In the genomic region with DNA sequence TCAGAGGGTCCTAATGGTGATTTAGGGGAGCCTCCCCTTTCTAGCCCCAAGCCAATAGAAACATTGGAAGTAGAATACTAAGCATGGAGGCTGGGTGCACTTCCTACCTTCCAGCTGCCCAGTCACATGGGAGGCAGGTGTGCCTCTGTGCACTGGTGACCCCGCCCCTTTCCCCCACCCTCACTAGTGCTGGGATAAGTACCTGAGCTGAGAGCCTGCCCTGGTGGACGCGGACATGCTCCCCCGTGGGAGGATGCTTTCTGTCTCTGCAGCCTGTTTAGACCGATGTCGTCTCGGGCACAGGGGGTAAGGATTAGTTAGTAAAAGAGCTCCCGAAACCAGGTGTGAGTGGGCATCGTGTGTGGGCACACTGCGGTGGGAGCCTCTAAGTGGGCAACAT, we compare ENCODE assay signal across 14 mouse cellular contexts. TPM values are rescaled to one million over a fixed set of nuclear protein-coding genes. Genes with fewer than 3 reads are reported as not detected.
DNase-seq lines count a peak whose midpoint lies in the region; ATAC-seq lines count a peak whose summit lies in the region.
"Had no signal": no experiment of that assay in that cellular context is flagged by ENCODE, and none has a peak within 500 bp of the region (broad histone marks: within the 10 kb centered on the region; RNA-seq: fewer than 3 reads in every experiment).

No protein-coding gene starts in this region.

- H3K27ac ChIP-seq in heart, embryonic 11.5 days (ENCODE audit: low read depth, low read length): peak overlapping the region; percentile 88
- H3K27ac ChIP-seq in embryonic facial prominence, embryonic 13.5 days: no peak overlapping the region
- H3K27ac ChIP-seq: liver, embryonic 14.5 days had no signal

- peak overlapping the region; percentile 99 for H3K4me2 ChIP-seq in heart, embryonic 11.5 days
- H3K4me2 ChIP-seq in embryonic facial prominence, embryonic 13.5 days: peak overlapping the region; percentile 34; the same call in 1 of the 2 replicates

- no peaks in the 10 kb centered on the region for H3K9me3 ChIP-seq in heart, embryonic 11.5 days (replicated peaks; ENCODE audit: control insufficient read depth, low read length)
- H3K9me3 ChIP-seq in embryonic facial prominence, embryonic 13.5 days: no peaks in the 10 kb centered on the region

- no peak for DNase-seq in heart, postnatal 14 days
- peak; percentile 67 for DNase-seq in brain, adult 2 months (ENCODE audit: low read depth, low spot score)
- DNase-seq in kidney, postnatal 14 days: peak; percentile 67
- no peak for DNase-seq in right cerebral cortex, postnatal 10 days (ENCODE audit: low spot score in 2 of 2)
- DNase-seq in left cerebral cortex, postnatal 14 days (ENCODE audit: low spot score in 2 of 2): no peak
- DNase-seq: spleen, adult 18-20 months; thymus, postnatal 14 days had no signal

- no peak for ATAC-seq in heart, embryonic 11.5 days (replicated peaks; ENCODE audit: insufficient number of reproducible peaks, low FRiP score, low TSS enrichment)
- no peak for ATAC-seq in embryonic facial prominence, embryonic 13.5 days (ENCODE audit: insufficient number of reproducible peaks, insufficient read depth, low FRiP score, low TSS enrichment, low read depth)
- ATAC-seq: hindbrain, embryonic 16.5 days had no signal

- intact Hi-C loops in heart, postnatal 14 days (cut with DNase I): no loop called here
- intact Hi-C loops in left cerebral cortex, postnatal 14 days (cut with DNase I): no loop called here

- H3K4me3 ChIP-seq in heart, embryonic 11.5 days (ENCODE audit: low read depth, low read length): no peak overlapping the region; the same call in 1 of the 2 replicates
- H3K4me3 ChIP-seq in embryonic facial prominence, embryonic 13.5 days: no peak overlapping the region

- H3K27me3 ChIP-seq in heart, embryonic 11.5 days (ENCODE audit: control insufficient read depth, insufficient read depth, low read length): no peaks in the 10 kb centered on the region; the same call in 1 of the 2 replicates
- peaks cover 56% of the 10 kb centered on the region for H3K27me3 ChIP-seq in embryonic facial prominence, embryonic 13.5 days

- whole genome bisulfite sequencing in heart, embryonic 11.5 days (ENCODE audit: insufficient replicate concordance): 41% methylated on average over 10 of the region's 10 CpGs
- WGBS in embryonic facial prominence, embryonic 13.5 days: 39% methylated on average over 10 of the region's 10 CpGs

- H3K36me3 ChIP-seq in heart, embryonic 11.5 days (ENCODE audit: control insufficient read depth, insufficient read depth, low read length): peaks cover 8% of the 10 kb centered on the region; the same call in 1 of the 2 replicates
- peaks cover 9% of the 10 kb centered on the region for H3K36me3 ChIP-seq in embryonic facial prominence, embryonic 13.5 days

- H3K9ac ChIP-seq in heart, embryonic 11.5 days (ENCODE audit: low read depth, low read length): no peak overlapping the region
- no peak overlapping the region for H3K9ac ChIP-seq in embryonic facial prominence, embryonic 13.5 days
- H3K9ac ChIP-seq: liver, embryonic 14.5 days had no signal

- H3K4me1 ChIP-seq in heart, embryonic 11.5 days (ENCODE audit: control insufficient read depth, insufficient read depth, low read length): peaks cover 55% of the 10 kb centered on the region
- peaks cover 63% of the 10 kb centered on the region for H3K4me1 ChIP-seq in embryonic facial prominence, embryonic 13.5 days

RNA-seq across cellular contexts. Expression of gene Mfrp, which starts 14.6 kb away (rescaled TPM):
- 0.16 TPM in 1 of 2 replicates, not detected in the other for polyA plus RNA-seq in heart, embryonic 11.5 days (2014; fragmentation: Nextera tagmentation; extraction: Ambion mirVana)
- total RNA-seq in heart, postnatal 14 days (2021): not detected
- polyA plus RNA-seq in embryonic facial prominence, embryonic 13.5 days (2015; fragmentation: Nextera tagmentation; extraction: Ambion mirVana): 0.21 and 0.39 TPM in 2 replicates
- total RNA-seq in left cerebral cortex, postnatal 14 days (2021): under 1 TPM; 0.46 to 0.82 TPM
- total RNA-seq: common myeloid progenitor, adult 5-6 weeks; gastrocnemius, adult 8-10 months had no signal
- polyA plus RNA-seq: liver, embryonic 14.5 days; macrophage had no signal

RNA-seq across cellular contexts. Expression of gene C1qtnf5, which starts 20.1 kb away (rescaled TPM):
- 0.43 and 1.2 TPM in 2 replicates for polyA plus RNA-seq in heart, embryonic 11.5 days (2014; fragmentation: Nextera tagmentation; extraction: Ambion mirVana)
- total RNA-seq in heart, postnatal 14 days (2021): 10 to 100 TPM; 15.2 to 19.5 TPM
- polyA plus RNA-seq in embryonic facial prominence, embryonic 13.5 days (2015; fragmentation: Nextera tagmentation; extraction: Ambion mirVana): 1.5 and 2.8 TPM in 2 replicates
- total RNA-seq in left cerebral cortex, postnatal 14 days (2021): 10 to 100 TPM; 17.1 to 19.6 TPM
- total RNA-seq: common myeloid progenitor, adult 5-6 weeks had no signal
- polyA plus RNA-seq: macrophage had no signal

RNA-seq across cellular contexts. Expression of gene Usp2, which starts 20.1 kb away (rescaled TPM):
- 51.3 and 53.8 TPM in 2 replicates for polyA plus RNA-seq in heart, embryonic 11.5 days (2014; fragmentation: Nextera tagmentation; extraction: Ambion mirVana)
- 100 to 1,000 TPM; 149 to 157 TPM for total RNA-seq in heart, postnatal 14 days (2021)
- polyA plus RNA-seq in embryonic facial prominence, embryonic 13.5 days (2015; fragmentation: Nextera tagmentation; extraction: Ambion mirVana): 14.6 and 15.2 TPM in 2 replicates
- 10 to 100 TPM; 71.9 to 87.1 TPM for total RNA-seq in left cerebral cortex, postnatal 14 days (2021)

RNA-seq across cellular contexts. Expression of gene Gm49380, which starts 26.3 kb away (rescaled TPM):
- polyA plus RNA-seq in heart, embryonic 11.5 days (2014; fragmentation: Nextera tagmentation; extraction: Ambion mirVana): 0.28 TPM in 1 of 2 replicates, not detected in the other
- total RNA-seq in heart, postnatal 14 days (2021): under 1 TPM in 1 of 2 experiments, not detected in 1; 0.12 TPM
- polyA plus RNA-seq in embryonic facial prominence, embryonic 13.5 days (2015; fragmentation: Nextera tagmentation; extraction: Ambion mirVana): 0.30 and 0.48 TPM in 2 replicates
- under 1 TPM; 0.25 to 0.37 TPM for total RNA-seq in left cerebral cortex, postnatal 14 days (2021)
- total RNA-seq: common myeloid progenitor, adult 5-6 weeks had no signal

RNA-seq across cellular contexts. Expression of gene Rnf26, which starts 26.4 kb away (rescaled TPM):
- polyA plus RNA-seq in heart, embryonic 11.5 days (2014; fragmentation: Nextera tagmentation; extraction: Ambion mirVana): 35.2 and 38.2 TPM in 2 replicates
- 10 to 100 TPM; 10.1 to 11.3 TPM for total RNA-seq in heart, postnatal 14 days (2021)
- 73.3 and 80.1 TPM in 2 replicates for polyA plus RNA-seq in embryonic facial prominence, embryonic 13.5 days (2015; fragmentation: Nextera tagmentation; extraction: Ambion mirVana)
- total RNA-seq in left cerebral cortex, postnatal 14 days (2021): 10 to 100 TPM; 28.1 to 31.9 TPM

Comparison
In these comparisons a context has a peak if more than half of its experiments do, and no peak if none do; other contexts are left out.
1. DNase-seq: peak in brain, adult 2 months (single experiment) and kidney, postnatal 14 days (single experiment); none in heart, postnatal 14 days (0 of 2), right cerebral cortex, postnatal 10 days (0 of 2) and left cerebral cortex, postnatal 14 days (0 of 2).